Mouse (Mus musculus) liver, embryonic 15.5 days (tissue): Measurements from ENCODE around the gene Gm39653. TPM values are rescaled to one million over a fixed set of nuclear protein-coding genes. Genes with fewer than 3 reads are reported as not detected.
"Not testable (repeated sequence)": the region's sequence is repeated elsewhere in the genome, so short reads cannot be mapped to it uniquely, and the experiment has no call there.

Experiments
- ATAC-seq: fragments of 200-750 bp; cut with Nextera tagmentation; 2 replicates; pipeline ENCODE4 v1.8.0; 2017; ENCODE audit warnings: moderate number of reproducible peaks, mild to moderate bottlenecking, moderate library complexity; ENCODE audit not compliant: insufficient read depth
- H3K27ac ChIP-seq: fragments of 300-500 bp; sonication (generic); replicated peaks from 2 replicates; pipeline ENCODE4 v1.5.1; 2015; ENCODE audit warnings: mild to moderate bottlenecking, inconsistent platforms
- H3K27me3 ChIP-seq: fragments of 300-500 bp; sonication (generic); 2 replicates; pipeline ENCODE4 v1.6.1; 2015; ENCODE audit warnings: mild to moderate bottlenecking, inconsistent platforms
- H3K36me3 ChIP-seq: fragments of 300-500 bp; sonication (generic); replicated peaks from 2 replicates; pipeline ENCODE4 v1.6.1; 2015; ENCODE audit warnings: moderate library complexity, mild to moderate bottlenecking, inconsistent platforms
- H3K4me1 ChIP-seq: fragments of 300-500 bp; sonication (generic); replicated peaks from 2 replicates; pipeline ENCODE4 v1.6.1; 2015; ENCODE audit warnings: inconsistent platforms
- H3K4me2 ChIP-seq: fragments of 300-500 bp; sonication (generic); 2 replicates; pipeline ENCODE4 v1.6.1; 2015; ENCODE audit warnings: moderate library complexity, mild to moderate bottlenecking, inconsistent platforms
- H3K4me3 ChIP-seq: fragments of 300-500 bp; sonication (generic); replicated peaks from 2 replicates; pipeline ENCODE4 v1.5.1; 2015; ENCODE audit warnings: mild to moderate bottlenecking, inconsistent platforms
- H3K9ac ChIP-seq: fragments of 300-500 bp; sonication (generic); 2 replicates; pipeline ENCODE4 v1.6.1; 2015; ENCODE audit warnings: moderate library complexity, mild to moderate bottlenecking, inconsistent platforms
- H3K9me3 ChIP-seq: fragments of 300-500 bp; sonication (generic); replicated peaks from 2 replicates; pipeline ENCODE4 v1.6.1; 2016; ENCODE audit warnings: inconsistent platforms
- WGBS: fragments of 180-500 bp; shearing (Covaris S2); methylation state at CpG from one replicate; pipeline ENCODE4 v1.1.7; 2015; ENCODE audit warnings: mixed read lengths; ENCODE audit not compliant: insufficient replicate concordance; 5-methylcytosine and 5-hydroxymethylcytosine counted together
- polyA plus RNA-seq: library from polyadenylated mRNA; unstranded; fragments of >200 nt; fragmentation: Nextera tagmentation; extraction: Ambion mirVana; gene quantifications from 2 replicates; pipeline ENCODE4 v1.2.1, GENCODE M21; 2015

The Gm39653 gene
- polyA plus RNA-seq, 1 experiment from 2014 or later = not detected

DNA sequence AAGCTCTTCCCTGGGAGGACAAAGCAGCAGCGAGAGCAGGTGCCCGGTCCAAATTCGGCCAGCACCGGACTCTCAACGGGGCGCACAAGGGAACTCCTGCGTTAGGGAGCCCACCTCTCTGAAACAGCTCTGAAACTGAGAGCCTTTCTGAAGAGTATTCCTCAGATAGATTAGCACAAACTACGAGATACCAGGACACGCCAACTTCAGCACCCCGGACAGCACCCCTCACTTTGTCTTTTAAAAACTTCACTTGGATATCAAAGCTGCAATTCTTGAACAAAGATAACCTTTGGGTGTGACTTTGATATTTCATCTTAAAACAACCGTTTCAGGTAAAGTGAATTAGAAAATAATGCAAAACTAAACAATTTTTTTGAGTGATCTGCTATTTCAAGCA is 1.2 kb upstream of the Gm39653 start:
- Histone ChIP-seq H3K27ac (no peak overlapping the region), H3K36me3 (no peaks in the 10 kb centered on the region), H3K4me3 (no peak overlapping the region), H3K4me1 (no peaks in the 10 kb centered on the region), H3K9ac (no peak overlapping the region), H3K9me3 (no peaks in the 10 kb centered on the region), H3K27me3 (no peaks in the 10 kb centered on the region), H3K4me2 (no peak overlapping the region)
- ATAC-seq = no peak
- WGBS = 2% methylated on average over 11 of the region's 11 CpGs

DNA sequence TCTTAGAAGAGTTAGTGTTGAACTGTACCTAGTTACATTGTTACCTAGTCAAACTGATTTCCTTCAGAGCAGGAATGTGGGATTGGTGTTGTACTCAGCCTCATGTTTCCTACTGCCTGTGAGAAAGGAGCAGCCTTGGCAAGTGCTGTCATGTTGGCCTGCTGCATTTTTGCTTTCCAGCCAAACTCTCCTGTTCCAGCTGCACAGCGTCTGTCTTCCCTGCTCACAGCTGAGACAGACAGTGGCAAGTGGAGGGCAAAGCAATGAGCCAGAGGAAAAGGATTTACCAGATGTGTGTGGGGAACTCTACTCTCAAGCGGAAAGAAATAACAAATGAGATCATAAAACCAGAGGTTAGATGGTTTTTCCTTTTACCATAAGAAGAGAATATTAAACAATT is 12.4 kb downstream of the Gm39653 start:
- no peaks in the 10 kb centered on the region for H3K4me1 ChIP-seq
- 48% methylated on average over 2 of the region's 2 CpGs for WGBS

DNA sequence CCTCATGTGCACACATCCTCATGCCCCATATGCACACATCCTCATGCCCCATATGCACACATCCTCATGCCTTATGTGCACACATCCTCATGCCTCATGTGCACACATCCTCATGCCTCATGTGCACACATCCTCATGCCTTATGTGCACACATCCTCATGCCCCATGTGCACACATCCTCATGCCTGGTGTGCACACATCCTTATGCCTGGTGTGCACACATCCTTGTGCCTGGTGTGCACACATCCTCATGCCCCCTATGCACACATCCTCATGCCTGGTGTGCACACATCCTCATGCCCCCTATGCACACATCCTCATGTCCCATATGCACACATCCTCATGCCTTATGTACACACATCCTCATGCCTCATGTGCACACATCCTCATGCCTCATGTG is 14.6 kb downstream of the Gm39653 start:
- H3K27ac ChIP-seq, H3K27me3 ChIP-seq, ATAC-seq, H3K4me3 ChIP-seq, H3K9me3 ChIP-seq, H3K4me2 ChIP-seq, H3K9ac ChIP-seq, H3K36me3 ChIP-seq, H3K4me1 ChIP-seq: not testable (repeated sequence)

More for the DNA sequence above, 12.4 kb downstream of the Gm39653 start:
- Histone ChIP-seq H3K9me3 (no peaks in the 10 kb centered on the region), H3K4me2 (no peak overlapping the region), H3K4me3 (no peak overlapping the region), H3K9ac (no peak overlapping the region), H3K27ac (no peak overlapping the region), H3K27me3 (no peaks in the 10 kb centered on the region), H3K36me3 (no peaks in the 10 kb centered on the region)
- no peak for ATAC-seq

DNA sequence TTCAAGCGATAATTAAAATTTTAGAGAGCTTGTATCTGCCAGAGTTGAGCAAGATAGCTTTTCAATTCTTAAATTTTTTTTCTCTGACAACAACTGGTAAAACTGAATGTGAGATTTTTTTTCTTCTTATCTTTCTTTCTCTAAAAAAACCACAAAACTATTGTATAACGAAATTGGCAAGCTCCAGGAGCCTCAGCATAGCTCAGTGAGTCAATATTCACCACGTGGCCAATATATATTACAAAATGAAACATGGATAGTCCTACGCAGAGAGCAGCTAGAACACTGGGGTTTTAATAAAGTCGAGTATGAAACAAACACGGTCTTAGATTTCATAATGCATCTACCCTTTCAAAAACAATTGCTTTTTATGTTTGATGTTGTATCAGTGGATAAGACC is 24.2 kb downstream of the Gm39653 start:
- no peak for ATAC-seq
- WGBS = 42% methylated on average over 6 of the region's 6 CpGs
- no peaks in the 10 kb centered on the region for H3K36me3 ChIP-seq
- no peak overlapping the region for H3K4me3 ChIP-seq
- no peaks in the 10 kb centered on the region for H3K9me3 ChIP-seq
- no peaks in the 10 kb centered on the region for H3K4me1 ChIP-seq
- H3K27ac ChIP-seq = no peak overlapping the region
- H3K9ac ChIP-seq = no peak overlapping the region
- no peaks in the 10 kb centered on the region for H3K27me3 ChIP-seq
- no peak overlapping the region for H3K4me2 ChIP-seq

DNA sequence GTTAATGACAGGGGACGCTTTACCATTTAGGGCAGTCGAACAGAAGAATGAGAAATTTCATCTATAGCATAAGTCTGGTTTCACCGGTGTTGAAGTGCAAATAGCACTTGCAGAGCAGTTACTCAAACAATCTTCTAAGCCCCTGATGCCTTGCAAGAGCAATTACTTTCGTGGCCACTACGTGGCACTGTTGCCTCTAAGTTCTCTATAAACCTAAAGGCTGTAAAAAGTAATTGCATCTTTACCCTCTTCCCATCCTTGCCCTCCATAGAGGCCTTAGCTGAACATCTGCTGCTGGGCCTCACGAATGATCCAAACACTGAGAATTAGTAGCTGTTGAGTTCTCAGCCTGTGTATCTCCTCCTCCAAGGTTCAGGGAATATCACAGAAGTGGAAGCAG is 42.2 kb downstream of the Gm39653 start:
- 7% methylated on average over 6 of the region's 6 CpGs for WGBS
- Histone ChIP-seq H3K4me3 (no peak overlapping the region), H3K9ac (no peak overlapping the region), H3K4me1 (no peaks in the 10 kb centered on the region), H3K4me2 (no peak overlapping the region), H3K36me3 (no peaks in the 10 kb centered on the region), H3K27me3 (no peaks in the 10 kb centered on the region), H3K9me3 (no peaks in the 10 kb centered on the region), H3K27ac (no peak overlapping the region)
- no peak for ATAC-seq

DNA sequence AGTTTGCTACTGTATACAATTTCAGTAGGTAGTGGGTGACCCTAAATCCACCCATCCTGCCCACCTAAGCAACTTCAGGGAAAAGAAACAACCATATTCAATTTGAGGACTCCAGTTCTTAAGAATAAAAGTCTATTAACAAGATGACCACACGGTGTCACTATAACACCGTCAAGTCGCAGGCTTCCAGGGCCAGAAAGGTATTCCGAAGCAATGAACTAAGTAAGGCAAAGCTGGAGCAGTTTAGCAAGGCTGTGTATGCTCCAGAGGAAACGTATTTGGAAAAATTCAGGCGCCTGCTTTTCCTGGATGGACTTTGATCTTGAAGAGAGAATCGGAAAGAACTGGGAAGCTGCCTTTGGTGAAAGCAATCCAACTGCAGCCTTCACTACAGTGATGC is 43.8 kb downstream of the Gm39653 start:
- Histone ChIP-seq H3K9me3 (no peaks in the 10 kb centered on the region), H3K4me1 (no peaks in the 10 kb centered on the region), H3K4me2 (no peak overlapping the region), H3K27ac (no peak overlapping the region), H3K4me3 (no peak overlapping the region), H3K27me3 (no peaks in the 10 kb centered on the region), H3K9ac (no peak overlapping the region), H3K36me3 (no peaks in the 10 kb centered on the region)
- ATAC-seq = no peak
- under 1% methylated on average over 7 of the region's 7 CpGs for WGBS

DNA sequence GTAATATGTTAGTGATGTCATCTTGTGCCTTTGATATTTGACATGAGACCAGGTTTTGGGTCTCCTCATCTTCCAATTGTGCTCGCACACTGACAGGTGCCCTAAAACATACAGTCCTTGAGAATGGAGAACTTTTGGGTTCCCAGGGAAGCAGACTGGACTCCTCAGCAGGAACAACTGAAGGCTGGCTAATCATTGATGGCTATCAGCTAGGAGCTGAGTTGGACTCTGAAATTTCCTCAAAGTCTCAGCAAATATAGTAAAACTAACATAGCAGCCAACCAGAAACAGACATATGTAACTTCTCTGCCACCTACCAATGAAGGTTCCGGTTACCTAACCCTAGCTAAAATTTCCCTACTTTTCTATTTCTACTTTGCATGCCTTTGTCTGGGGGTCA is 50.3 kb downstream of the Gm39653 start:
- Histone ChIP-seq H3K4me2 (no peak overlapping the region), H3K9ac (no peak overlapping the region), H3K27ac (no peak overlapping the region), H3K36me3 (no peaks in the 10 kb centered on the region), H3K4me1 (no peaks in the 10 kb centered on the region), H3K4me3 (no peak overlapping the region), H3K9me3 (no peaks in the 10 kb centered on the region), H3K27me3 (no peaks in the 10 kb centered on the region)
- WGBS = 67% methylated on average over 2 of the region's 2 CpGs
- no peak for ATAC-seq

DNA sequence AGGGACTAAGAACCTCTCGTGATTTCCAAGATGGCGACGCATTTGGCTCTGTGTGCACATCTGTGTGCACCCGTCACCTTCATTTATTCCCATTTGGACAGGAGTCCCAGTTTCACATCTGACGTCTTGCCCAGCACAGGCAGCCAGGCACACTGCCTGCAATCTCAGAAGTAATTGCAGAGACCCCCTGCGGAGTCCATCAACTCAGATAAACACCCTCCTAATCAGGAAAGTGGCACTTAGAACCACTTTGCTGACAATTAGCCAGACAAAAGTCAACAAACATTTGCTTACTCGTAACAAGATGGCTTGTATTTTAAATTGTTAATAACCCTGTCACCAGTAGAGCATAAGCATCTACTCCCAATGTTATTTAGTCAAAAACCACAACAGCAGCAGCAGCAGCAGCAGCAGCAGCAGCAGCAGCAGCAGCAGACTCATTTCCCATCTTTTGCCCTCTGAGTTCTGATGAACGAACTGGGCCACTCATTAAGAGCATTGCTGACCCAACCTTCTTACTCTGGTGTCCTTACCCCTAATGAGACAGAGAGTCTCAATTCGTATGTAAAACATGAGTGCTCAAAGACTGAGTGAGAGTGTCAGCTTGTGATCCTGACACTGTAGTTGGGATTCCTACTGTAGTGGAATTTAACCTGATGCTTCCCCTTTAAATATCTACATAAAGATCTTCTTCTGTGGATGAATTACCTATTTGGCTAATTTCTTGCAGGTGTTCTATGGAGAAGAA is 51.6 kb downstream of the Gm39653 start:
- ATAC-seq = no peak
- H3K4me1 ChIP-seq = no peaks in the 10 kb centered on the region
- no peaks in the 10 kb centered on the region for H3K27me3 ChIP-seq
- no peak overlapping the region for H3K27ac ChIP-seq
- no peaks in the 10 kb centered on the region for H3K36me3 ChIP-seq
- no peaks in the 10 kb centered on the region for H3K9me3 ChIP-seq
- 36% methylated on average over 9 of the region's 9 CpGs for WGBS
- H3K9ac ChIP-seq = no peak overlapping the region
- H3K4me2 ChIP-seq = no peak overlapping the region
- no peak overlapping the region for H3K4me3 ChIP-seq

DNA sequence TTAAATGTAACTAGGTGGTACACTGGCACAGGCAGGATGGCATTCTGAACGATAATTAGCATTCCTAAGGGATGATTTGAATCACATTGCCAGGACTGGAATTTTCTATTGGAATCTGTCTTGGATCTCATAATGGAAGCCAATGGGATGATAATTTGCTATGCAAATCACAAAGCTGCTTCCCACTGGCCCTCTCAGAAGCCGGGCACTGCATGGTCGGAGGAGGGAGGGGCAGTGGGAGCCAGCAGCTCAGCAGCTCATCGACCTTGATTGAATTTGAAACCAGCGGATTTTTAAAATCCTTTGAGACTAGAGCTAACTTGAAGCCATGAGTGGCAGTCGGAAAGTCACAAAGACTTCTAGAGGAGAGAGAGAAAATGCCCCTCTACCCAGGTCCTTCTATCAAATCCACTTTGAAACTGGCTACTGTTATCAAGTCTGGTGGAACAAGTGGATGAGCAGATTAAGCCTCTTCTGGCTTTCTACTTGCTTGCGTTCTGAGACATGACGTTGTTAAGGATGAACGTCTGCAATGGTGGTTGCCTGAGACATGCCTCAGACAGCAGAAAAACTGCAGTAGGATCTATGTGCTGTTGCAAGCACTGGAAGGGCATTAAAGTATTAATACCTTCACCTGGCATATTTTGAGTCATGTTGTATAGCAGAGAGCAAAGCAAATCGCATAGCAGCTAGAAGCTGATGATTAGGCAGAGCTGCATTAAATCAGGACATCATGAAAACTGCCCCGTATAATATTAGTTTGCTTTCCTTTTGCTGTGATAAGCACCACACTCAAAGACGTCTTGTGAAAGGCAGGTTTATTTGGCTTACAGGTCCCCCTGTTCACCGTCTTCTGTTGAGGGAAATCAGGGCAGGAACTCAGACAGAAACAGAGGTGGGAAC is 52.4 kb downstream of the Gm39653 start:
- H3K4me3 ChIP-seq = no peak overlapping the region
- H3K27me3 ChIP-seq = no peaks in the 10 kb centered on the region
- no peaks in the 10 kb centered on the region for H3K36me3 ChIP-seq
- no peak overlapping the region for H3K27ac ChIP-seq
- ATAC-seq = no peak
- H3K9ac ChIP-seq = no peak overlapping the region
- H3K9me3 ChIP-seq = no peaks in the 10 kb centered on the region
- H3K4me2 ChIP-seq = no peak overlapping the region
- no peaks in the 10 kb centered on the region for H3K4me1 ChIP-seq
- 24% methylated on average over 13 of the region's 13 CpGs for WGBS

DNA sequence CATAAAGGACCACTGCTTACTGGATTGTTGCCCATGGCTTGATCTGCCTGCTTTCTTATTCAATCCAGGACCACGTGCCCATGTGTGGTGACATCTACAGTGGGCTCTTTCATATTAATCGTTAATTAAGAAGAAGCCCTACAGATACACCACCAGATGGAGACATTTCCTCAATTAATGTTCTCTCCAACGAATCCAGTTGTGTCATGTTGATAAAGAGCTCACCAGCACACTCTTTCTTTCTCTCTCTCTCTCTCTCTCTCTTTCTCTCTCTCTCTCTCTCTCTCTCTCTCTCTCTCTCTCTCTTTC is 53.0 kb downstream of the Gm39653 start:
- Histone ChIP-seq H3K9ac (no peak overlapping the region), H3K4me1 (no peaks in the 10 kb centered on the region), H3K27ac (no peak overlapping the region), H3K27me3 (no peaks in the 10 kb centered on the region), H3K36me3 (no peaks in the 10 kb centered on the region), H3K4me3 (no peak overlapping the region), H3K9me3 (no peaks in the 10 kb centered on the region), H3K4me2 (no peak overlapping the region)
- ATAC-seq = no peak
- 3% methylated on average over 3 of the region's 3 CpGs for WGBS
